Mouse (Mus musculus) thymus, adult 2 months (tissue): ENCODE measurements around the gene Clmn. TPM values are rescaled to one million over a fixed set of nuclear protein-coding genes. Genes with fewer than 3 reads are reported as not detected.

Source experiments
- DNase-seq: peaks from one replicate; pipeline ENCODE4 v3.0.0; 2021
- H3K27ac ChIP-seq: fragments of 200-500 bp; 2 replicates; pipeline ENCODE4 v1.5.1; 2012; ENCODE audit warnings: low read length, control low read depth; ENCODE audit not compliant: control insufficient read depth, insufficient read depth
- H3K27me3 ChIP-seq: fragments of 200-500 bp; 2 replicates; pipeline ENCODE4 v1.6.1; 2012; ENCODE audit warnings: mild to moderate bottlenecking, low read length, moderate library complexity, mixed read lengths; ENCODE audit not compliant: control insufficient read depth, insufficient read depth
- H3K36me3 ChIP-seq: fragments of 200-500 bp; 2 replicates; pipeline ENCODE4 v1.6.1; 2012; ENCODE audit warnings: mild to moderate bottlenecking, low read length, moderate library complexity; ENCODE audit not compliant: control insufficient read depth, insufficient read depth
- H3K4me1 ChIP-seq: fragments of 200-500 bp; replicated peaks from 2 replicates; pipeline ENCODE4 v1.6.1; 2012; ENCODE audit warnings: low read length; ENCODE audit not compliant: control insufficient read depth, insufficient read depth
- H3K4me3 ChIP-seq: fragments of 200-500 bp; 2 replicates; pipeline ENCODE4 v1.5.1; 2012; ENCODE audit warnings: mild to moderate bottlenecking, low read length, control low read depth, moderate library complexity; ENCODE audit not compliant: control insufficient read depth, insufficient read depth
- CTCF ChIP-seq: fragments of 200-500 bp; IDR thresholded peaks from 2 replicates; pipeline ENCODE4 v1.5.1; 2012; ENCODE audit warnings: mild to moderate bottlenecking, control low read depth, low read length, moderate library complexity, borderline replicate concordance; ENCODE audit not compliant: control insufficient read depth, poor library complexity, insufficient read depth; ENCODE audit errors: extremely low read depth
- POLR2A ChIP-seq: fragments of 200-500 bp; IDR thresholded peaks from 2 replicates; pipeline ENCODE4 v1.6.1; 2012; ENCODE audit warnings: mild to moderate bottlenecking, low read length, control low read depth, moderate library complexity; ENCODE audit not compliant: control insufficient read depth, poor library complexity, insufficient read depth; ENCODE audit errors: extremely low read depth
- WGBS: fragments of 180-500 bp; shearing (Covaris S2); methylation state at CpG from one replicate; pipeline ENCODE4 v1.1.7; 2018; 5-methylcytosine and 5-hydroxymethylcytosine counted together
- polyA plus RNA-seq: library from polyadenylated mRNA; depleted of rRNA; stranded (reverse); fragments of >200 nt; gene quantifications from 2 replicates; pipeline ENCODE4 v1.2.3, GENCODE M21; 2012

The Clmn gene
- polyA plus RNA-seq, 1 experiment, result 1.0 TPM

DNA sequence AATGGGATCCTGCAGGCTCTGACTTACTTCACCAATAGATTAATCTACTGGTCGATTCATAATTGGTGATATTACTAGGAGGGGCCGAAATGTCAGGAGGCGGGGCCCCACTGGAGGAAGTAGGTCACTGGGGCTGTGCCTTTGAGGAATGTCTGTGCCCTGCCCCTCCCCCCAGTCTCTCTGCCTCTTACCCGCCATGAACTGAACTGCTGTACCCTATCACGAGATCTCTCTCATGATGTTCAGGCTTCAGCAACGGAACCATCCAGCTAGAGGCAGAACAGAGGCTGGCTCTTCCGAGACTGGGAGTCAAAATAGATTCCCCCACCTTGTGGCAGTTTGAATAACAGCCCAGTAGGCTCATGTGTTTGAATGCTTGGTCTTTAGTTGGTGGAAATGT, 106.8 kb downstream of the Clmn start:
- H3K4me3 ChIP-seq, result no peak overlapping the region
- no peaks in the 10 kb centered on the region for H3K4me1 ChIP-seq
- TF ChIP-seq CTCF (no peak), POLR2A (no peak)
- H3K36me3 ChIP-seq, result no peaks in the 10 kb centered on the region
- H3K27ac ChIP-seq, result no peak overlapping the region
- no peaks in the 10 kb centered on the region for H3K27me3 ChIP-seq
- no peak for DNase-seq
- WGBS, result 91% methylated on average over 7 of the region's 7 CpGs

DNA sequence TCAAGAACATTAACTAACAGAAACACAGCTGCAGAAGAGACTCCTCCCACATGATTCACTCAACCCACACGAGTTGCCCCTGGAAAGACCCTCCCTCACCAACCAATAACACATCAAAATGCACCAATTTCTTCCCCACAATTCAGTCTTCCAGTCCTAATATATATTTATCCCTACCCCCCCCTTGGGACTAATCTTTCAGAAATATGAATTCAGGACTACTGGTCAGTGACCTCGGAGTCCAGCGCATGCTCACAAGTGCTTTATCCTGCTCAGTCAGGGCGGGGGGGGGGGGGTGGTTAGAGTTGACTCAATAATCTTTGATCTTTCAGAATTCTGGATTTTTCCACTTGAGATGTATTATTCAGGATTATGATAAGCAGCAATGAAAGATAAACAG, 111.2 kb downstream of the Clmn start:
- H3K27me3 ChIP-seq, result no peaks in the 10 kb centered on the region
- H3K27ac ChIP-seq, result no peak overlapping the region
- WGBS, result 77% methylated on average over 4 of the region's 4 CpGs
- TF ChIP-seq CTCF (no peak), POLR2A (no peak)
- H3K4me1 ChIP-seq, result peaks cover 15% of the 10 kb centered on the region
- no peak for DNase-seq
- H3K36me3 ChIP-seq, result no peaks in the 10 kb centered on the region
- H3K4me3 ChIP-seq, result no peak overlapping the region

DNA sequence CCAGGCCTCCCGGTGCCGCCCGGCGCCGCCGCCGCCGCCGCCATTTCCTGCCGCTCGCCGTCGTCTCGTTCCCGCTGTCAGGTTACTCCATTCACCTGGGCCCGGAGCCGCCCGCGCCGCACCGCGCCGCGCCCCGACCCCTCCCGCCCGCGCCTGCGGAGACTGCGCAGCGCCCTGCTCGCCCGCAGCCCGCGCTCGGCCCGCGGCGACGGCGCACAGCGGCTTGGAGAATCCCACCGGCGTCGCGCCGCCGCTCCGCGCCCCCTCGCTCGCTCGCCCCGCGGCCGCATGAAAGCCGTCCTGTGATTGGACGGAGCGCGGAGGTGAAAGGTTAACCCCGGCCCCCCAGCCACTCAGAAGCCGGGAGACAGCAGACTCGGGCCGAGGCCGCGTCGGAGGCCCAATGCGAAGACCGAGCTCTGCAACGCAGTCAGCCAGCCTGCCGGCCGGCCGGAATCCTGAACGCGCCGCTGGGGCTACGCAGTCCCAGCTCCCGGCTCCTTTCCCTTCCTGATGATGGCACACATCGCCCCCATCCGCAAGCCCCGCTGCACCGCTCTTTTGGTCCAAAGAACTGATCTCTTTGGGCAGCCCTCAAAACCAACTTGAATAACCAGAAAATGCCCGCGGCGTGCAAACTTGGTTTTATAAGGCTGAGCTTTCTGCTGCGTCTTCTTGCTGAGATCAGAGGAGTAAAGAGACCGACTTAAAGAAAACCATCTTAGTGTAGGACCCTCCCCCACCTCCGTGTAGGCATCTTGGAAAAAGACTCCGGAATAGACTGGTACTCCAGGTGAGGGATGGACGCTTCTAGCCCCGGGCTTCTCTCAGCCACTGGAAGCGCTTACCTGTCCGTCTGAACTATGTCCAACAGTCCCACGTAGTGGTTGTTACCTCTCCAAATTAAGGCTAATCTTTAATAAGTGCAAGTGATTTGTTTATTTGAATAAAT, 112.8 kb downstream of the Clmn start, which contains the start of gene Dicer1:
TSS of gene Dicer1 (minus strand) at position 139 of the 952 bp plus-strand sequence.
- WGBS, result under 1% methylated on average over 94 of the region's 94 CpGs
- TF ChIP-seq CTCF (no peak), POLR2A (peak; percentile 71)

DNA sequence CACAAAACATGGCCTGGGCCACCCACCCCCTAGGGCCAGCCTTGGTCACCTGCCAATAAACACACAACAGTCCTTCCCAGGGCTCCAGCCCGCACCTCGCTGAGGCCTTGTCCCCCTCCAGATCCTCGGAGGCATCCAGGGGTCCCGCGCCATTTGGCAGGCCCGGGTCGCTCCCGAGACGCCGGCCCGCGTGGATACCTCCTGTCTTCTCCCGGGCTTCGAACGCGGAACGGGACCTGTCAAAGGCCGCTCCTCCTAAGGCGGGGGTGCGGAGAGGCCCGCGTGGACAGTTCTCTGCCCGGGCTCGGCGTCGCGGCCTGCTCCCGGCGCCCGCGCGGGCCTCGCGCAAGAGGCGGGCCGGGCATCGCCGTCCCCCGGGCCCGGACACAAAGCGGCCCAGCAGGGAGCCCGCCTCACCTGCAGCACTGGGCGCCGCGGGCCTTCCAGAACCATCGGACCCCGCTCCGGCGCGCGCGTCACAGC, 113.5 kb downstream of the Clmn start:
- peaks cover 15% of the 10 kb centered on the region for H3K4me1 ChIP-seq
- under 1% methylated on average over 52 of the region's 52 CpGs for WGBS
- DNase-seq, result peak; percentile 42

More for the DNA sequence above, 112.8 kb downstream of the Clmn start, which contains the start of gene Dicer1:
- H3K36me3 ChIP-seq, result no peaks in the 10 kb centered on the region
- H3K27me3 ChIP-seq, result no peaks in the 10 kb centered on the region
- peak within 1 kb of the TSS; percentile 93 for H3K4me3 ChIP-seq
- H3K4me1 ChIP-seq, result peaks cover 15% of the 10 kb centered on the region
- DNase-seq, result peak; percentile 98
- H3K27ac ChIP-seq, result peak within 1 kb of the TSS; percentile 47; the same call in 1 of the 2 replicates

DNA sequence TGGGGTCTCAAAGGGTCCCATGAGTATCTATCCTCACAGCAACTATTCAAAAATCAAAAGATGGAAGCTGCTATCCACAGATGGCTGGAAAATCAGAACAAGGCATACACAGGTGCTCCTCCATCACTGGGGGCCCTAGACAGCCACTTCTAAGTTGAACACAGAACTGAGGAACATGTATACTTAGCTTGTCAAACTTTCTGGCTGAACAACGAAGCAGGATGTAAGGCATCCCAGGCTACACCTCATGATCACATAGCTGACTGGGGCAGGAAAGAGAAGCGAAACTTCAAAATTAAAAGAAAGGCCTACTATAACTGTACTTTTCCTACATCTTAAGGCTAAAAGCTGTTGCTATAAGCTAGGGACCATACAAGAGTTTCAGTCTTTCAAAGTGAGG, 115.9 kb downstream of the Clmn start:
- Histone ChIP-seq H3K4me3 (no peak overlapping the region), H3K27me3 (no peaks in the 10 kb centered on the region), H3K36me3 (no peaks in the 10 kb centered on the region), H3K27ac (no peak overlapping the region), H3K4me1 (peaks cover 15% of the 10 kb centered on the region)
- DNase-seq, result no peak
- no peak for TF ChIP-seq POLR2A
- TF ChIP-seq CTCF, result no peak
- 71% methylated on average over 2 of the region's 2 CpGs for WGBS

More for the DNA sequence above, 113.5 kb downstream of the Clmn start:
- TF ChIP-seq CTCF (no peak), POLR2A (no peak)
- peak overlapping the region; percentile 93 for H3K4me3 ChIP-seq
- no peaks in the 10 kb centered on the region for H3K36me3 ChIP-seq
- 0 out of 2 replicates have a peak overlapping the region, but pooled peaks have one; percentile 7 for H3K27ac ChIP-seq
- H3K27me3 ChIP-seq, result no peaks in the 10 kb centered on the region

DNA sequence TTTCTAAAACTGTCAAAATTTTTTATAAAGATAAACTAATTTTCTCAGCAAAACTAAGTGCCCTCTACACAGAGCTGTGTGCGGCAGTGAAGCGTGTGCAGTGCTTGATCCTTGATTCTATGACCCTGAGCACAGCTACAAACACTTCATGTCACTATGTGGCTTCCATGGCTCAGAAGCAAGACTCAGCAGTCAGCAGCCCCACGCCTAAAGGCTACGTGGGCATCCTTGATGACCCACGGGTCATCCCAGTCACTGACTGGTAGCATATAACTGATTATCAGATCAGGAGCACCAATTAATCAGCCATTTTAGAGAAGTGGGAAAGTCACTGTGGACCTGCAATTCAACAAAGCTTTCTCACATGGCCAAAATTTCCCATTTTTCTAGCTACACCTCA, 117.6 kb downstream of the Clmn start:
- WGBS, result 98% methylated on average over 5 of the region's 5 CpGs

More for the DNA sequence above, 117.6 kb downstream of the Clmn start:
- Histone ChIP-seq H3K4me1 (peaks cover 13% of the 10 kb centered on the region), H3K4me3 (no peak overlapping the region), H3K27me3 (no peaks in the 10 kb centered on the region), H3K36me3 (no peaks in the 10 kb centered on the region), H3K27ac (no peak overlapping the region)
- DNase-seq, result no peak
- TF ChIP-seq POLR2A (no peak), CTCF (no peak)
